Mouse (Mus musculus) fat pad, adult 2 months (tissue): ENCODE measurements around the gene Sema4a.

ENCODE experiments used
- DNase-seq: peaks from one replicate; pipeline ENCODE4 v3.0.0-alpha.2; 2011; ENCODE audit warnings: low read depth, low spot score; ENCODE audit errors: extremely low read depth

Gene Sema4a

GRCm38 (mm10) chr3:88460983-88461696, at the start of gene Sema4a:
Sema4a (minus strand) TSS chr3:88461182.
- DNase-seq = no peak

GRCm38 (mm10) chr3:88509692-88510420, 48.9 kb upstream of the Sema4a start, which contains the start of gene Lmna:
Lmna (minus strand) TSS chr3:88509956.
- no peak for DNase-seq

- DNase-seq = no peak
These were observed 48.3 kb upstream of the Sema4a start for GRCm38 (mm10) chr3:88509250-88509649.

GRCm38 (mm10) chr3:88505765-88506164, 44.8 kb upstream of the Sema4a start:
- DNase-seq = no peak

- DNase-seq = no peak
These were observed 44.1 kb upstream of the Sema4a start for GRCm38 (mm10) chr3:88505081-88505480.

DNA sequence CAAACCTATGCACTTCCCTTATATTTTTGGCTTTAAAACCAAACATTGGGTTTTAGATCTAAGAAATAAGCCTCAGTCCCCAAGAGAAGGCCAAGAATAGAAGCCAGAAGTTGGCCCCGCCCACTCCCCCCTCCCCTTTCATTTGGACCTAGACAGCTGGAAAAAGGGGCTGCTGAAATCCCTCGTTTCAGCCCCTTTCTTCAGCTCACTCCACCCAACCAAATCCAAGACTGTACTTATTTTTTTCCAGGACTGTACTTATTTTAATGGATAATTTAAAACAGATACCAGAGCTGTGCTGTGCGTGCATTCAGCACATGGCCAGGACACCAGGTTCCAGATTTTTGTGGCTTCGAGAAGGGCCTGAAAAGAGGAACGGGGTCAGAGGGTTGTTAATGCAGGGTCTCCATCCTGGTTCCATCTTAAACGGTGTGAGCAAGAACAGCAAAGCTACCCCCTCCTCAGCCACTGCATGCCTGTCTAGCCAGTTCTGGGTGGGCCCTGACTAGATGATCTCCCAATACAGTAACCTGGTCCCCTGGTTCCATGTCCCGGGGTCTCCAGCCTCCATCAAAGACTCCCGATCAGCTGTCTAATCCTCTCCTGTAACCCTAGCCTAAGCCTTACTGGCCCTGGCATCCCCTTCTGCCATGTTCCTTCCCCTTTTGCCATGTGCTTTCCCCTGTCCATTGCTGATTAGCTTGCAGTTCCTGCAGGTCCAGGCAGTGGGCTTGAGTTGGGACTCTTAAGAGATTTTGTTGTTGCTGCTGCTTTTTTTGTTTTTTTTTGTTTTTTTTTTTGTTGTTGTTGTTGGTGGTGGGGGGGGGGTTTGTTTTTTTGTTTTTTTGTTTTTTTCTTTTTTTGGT, 43.1 kb upstream of the Sema4a start:
- no peak for DNase-seq

- DNase-seq = no peak
These were observed 42.5 kb upstream of the Sema4a start for GRCm38 (mm10) chr3:88503505-88503863.

DNA sequence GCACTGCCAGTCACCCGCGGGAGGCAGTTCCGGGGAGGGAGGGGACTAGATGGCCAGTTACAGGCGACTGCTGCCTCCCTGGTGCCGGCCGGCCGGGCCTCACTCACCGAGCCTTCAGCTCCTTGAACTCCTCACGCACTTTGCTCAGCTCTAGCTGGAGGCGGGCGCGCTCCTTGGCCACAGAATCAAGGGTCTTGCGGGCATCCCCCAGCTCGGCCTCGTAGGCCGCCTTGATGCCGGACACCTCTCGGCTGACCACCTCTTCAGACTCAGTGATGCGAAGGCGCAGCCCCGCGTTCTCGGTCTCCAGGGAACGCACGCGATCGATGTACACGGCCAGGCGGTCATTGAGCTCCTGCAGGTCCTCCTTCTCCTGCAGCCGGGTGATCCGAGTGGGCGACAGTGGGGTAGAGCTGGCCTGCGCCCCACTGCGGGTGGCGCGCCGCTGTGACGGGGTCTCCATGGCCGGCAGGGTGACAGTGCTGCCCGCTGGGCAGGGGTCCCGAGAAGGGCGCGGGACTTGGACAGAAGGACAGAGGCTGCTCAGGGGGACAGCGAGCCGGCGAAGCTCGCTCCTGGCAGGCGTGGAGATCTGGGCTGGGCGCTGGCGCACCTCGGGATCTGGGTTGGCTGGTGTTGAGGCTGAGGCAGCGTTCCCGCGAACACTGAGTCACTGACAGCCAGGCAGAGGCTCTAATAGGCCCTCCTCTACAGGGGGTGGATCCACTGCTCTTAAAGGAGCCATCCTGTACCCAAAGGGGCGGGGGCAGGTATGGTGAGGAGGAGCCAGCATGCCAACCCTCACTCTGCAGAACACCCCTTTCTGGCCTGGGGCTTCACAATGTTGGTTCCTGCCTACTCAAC, 41.9 kb upstream of the Sema4a start:
- DNase-seq = no peak

- no peak for DNase-seq
These were observed 41.1 kb upstream of the Sema4a start for GRCm38 (mm10) chr3:88502031-88502571.

GRCm38 (mm10) chr3:88501366-88502030, 40.5 kb upstream of the Sema4a start:
- no peak for DNase-seq

DNA sequence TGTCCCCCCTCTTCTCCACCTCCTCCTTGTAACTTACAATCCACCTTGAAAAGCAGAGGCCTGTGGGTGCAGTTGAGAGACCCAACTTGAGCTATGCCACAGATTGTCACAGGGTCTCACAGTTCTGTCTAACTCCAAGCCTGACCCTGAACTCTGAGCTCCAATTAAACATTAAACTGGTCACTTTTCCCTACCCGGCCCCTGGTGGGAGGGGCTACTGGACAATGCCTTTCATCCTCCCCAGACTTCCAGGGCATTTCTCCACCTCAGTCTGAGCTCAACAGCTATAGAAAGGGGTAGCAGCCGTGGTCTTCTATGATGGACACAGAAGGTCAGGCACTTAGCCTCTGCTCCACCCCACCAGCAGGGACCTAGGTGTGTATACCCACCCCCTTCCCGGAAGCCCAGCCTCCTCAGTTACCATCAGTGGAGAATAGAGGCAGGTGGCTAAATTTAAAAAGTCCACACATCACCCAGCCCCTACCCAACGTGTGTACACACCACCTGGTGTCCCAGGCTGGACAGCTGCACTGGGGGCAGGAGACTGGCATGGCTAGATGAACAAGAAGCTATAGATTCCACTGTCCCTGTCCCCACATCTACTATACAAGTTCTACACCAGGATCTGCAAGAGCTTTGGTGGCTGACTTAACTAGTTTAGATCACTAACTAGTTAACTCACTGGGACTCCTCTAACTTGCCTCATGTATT, 39.8 kb upstream of the Sema4a start:
- no peak for DNase-seq

GRCm38 (mm10) chr3:88500087-88500486, 39.1 kb upstream of the Sema4a start:
- DNase-seq = no peak

DNA sequence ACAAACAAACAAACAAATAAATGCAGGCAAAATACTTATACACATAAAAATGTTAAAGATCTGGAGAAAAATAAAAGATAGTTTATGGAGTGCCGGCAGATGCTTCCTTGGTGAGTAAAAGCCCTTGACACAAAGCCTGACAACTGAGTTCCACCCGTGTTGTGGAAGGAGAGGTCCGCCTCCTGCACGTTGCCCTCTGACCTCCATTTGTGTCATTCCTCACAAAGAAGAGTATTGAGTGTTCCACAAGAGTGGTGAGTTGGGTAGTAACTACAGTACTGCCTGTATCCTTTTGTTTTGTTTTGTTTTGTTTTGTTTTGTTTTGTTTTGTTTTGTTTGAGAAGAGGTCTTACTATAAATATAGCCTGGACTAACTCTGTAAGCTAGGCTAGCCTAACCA, 38.6 kb upstream of the Sema4a start:
- DNase-seq = no peak

- DNase-seq = no peak
These were observed 34.9 kb upstream of the Sema4a start for GRCm38 (mm10) chr3:88495741-88496415.

DNA sequence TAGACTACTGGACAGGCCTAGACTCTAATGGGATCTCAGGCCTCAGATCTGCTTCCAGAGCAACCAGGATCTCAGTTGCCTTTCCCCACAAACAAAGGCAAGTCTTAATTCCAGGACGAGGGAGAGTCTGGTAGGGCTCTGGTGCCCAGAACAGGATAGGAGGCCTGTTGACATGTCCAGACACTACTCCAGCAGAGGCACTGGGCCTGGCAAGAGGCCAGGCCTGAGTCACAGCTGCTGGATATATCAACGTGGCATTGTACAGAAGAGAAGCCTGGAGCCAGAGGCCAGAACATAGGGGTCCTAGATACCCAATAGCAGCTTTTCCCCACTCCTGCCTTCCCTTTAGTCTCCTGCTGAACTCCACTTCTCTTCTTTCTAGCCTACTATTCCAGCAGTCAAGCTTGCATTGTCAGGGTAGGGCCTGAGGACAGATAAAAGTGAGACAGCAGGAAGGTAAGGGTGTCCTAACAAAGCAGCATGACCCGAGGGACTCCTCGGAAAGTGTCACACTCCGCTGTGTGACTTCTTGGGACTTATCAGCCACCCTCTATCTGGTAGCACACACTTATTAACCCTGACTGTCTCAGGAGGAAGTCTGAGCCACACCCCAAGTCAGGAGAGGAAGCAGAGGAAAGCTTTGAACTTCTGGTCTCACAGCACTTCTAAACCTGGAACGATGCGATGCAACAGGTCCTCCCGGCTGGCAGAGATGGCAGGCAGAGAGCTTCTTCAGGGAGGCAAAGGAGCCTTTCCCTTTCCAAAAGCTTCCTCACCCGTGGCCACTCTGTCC, 34.0 kb upstream of the Sema4a start:
- DNase-seq = no peak

- DNase-seq = no peak
These were observed 33.0 kb upstream of the Sema4a start for GRCm38 (mm10) chr3:88493706-88494582.

- DNase-seq = no peak
These were observed 26.4 kb upstream of the Sema4a start for GRCm38 (mm10) chr3:88487396-88487795.
